Mouse (Mus musculus): ENCODE results near the gene Dcps.

The Dcps gene

DNA sequence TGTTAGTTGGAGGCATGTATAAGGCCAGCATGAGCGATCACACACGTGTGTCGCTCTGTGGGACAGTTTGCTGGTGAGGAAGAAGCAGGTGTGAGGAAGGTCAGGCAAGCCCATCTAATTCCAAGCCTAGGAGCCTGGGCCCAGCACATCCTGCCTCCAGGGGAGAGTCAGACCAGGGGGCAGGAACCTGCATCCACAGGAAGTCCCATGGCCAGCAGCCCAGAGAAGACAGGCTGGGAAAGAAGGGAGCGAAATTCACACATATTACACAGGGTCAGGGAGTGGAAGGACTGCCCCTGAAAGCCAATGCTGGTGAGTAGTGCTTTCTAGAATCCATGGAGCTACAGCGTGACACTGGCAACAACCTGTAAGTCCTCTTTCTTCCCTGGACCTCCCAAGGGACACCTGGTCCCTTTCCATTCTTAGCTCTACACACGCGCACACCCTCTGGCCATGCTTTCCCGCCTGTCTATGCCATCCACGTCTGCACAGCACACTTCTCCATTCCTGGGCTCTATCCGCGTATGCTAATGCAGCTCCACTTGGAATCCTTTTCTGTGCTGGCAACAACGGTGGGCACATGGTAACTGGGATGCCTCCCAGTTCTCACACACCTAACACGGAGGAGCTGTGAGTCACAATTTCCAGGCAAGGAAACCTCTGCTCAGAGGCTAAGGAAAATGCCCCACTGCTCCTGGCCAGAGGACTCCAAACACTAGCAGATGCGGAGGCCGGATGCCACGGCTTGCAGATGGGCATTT lies 44.0 kb downstream of the Dcps start:
- DNase-seq, result no peak

DNA sequence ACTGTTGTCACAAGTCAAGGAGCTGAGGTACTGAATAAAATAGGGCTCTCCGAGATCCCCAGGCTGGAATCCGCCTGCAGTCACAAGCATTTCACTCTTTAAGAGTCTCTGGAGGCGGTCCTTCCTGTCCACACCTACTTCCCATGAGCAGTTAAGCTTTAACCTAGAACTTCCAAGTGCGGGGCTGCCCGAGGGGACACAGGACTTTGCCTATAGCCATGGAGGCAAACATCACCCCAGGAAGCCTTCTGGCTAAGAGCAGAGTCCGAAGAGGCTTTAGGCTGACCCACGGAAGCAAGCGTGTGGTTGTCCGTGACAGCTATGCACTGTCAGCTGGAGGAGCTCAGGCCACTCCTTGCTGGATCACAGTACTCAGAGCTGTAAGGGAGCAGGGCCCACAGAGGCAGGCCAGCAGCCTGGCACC lies 46.9 kb downstream of the Dcps start:
- DNase-seq, result no peak

DNA sequence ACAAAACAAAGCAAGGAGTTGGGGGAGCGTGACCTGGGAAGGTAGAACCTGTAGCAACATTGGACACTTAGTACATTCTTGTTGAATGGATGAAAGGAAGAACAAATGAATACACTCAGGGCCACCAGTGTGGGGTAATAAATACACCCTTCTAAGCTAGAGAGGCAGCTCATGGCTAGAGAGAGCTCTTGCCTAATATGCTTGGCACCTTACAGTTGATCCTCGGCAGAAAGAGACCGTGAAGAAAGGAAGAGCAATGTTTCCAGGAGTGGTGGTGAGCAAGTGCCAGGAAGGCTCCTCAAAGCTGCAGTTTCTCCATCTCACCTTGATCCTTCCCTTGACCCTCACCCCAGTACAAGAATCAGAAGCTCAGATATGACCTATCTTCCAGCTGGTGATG lies 47.3 kb downstream of the Dcps start:
- no peak for DNase-seq

DNA sequence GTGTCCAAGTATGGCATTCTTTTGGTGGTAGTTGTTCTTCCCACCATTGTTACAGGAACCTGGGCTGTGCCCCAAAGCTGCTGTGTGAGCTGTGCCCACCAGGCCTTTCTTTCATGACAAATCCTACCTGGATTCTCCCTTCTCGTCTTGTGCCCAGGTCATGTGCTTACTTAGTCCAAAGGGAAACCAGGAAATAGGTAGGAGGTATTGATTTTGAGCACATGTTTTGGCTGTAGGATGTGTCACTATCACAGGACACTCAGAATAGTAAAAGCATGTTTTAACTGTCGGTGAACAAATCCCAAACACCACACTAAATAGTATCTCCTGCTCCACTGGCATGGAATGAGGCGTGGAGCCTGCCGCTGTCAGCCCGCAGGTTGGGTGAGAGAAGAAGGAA lies 48.3 kb downstream of the Dcps start:
- no peak for DNase-seq

GRCm38 (mm10) chr9:35127147-35127546 lies 48.7 kb downstream of the Dcps start:
- DNase-seq, result no peak

GRCm38 (mm10) chr9:35124678-35124955 lies 51.2 kb downstream of the Dcps start:
- no peak for DNase-seq

DNA sequence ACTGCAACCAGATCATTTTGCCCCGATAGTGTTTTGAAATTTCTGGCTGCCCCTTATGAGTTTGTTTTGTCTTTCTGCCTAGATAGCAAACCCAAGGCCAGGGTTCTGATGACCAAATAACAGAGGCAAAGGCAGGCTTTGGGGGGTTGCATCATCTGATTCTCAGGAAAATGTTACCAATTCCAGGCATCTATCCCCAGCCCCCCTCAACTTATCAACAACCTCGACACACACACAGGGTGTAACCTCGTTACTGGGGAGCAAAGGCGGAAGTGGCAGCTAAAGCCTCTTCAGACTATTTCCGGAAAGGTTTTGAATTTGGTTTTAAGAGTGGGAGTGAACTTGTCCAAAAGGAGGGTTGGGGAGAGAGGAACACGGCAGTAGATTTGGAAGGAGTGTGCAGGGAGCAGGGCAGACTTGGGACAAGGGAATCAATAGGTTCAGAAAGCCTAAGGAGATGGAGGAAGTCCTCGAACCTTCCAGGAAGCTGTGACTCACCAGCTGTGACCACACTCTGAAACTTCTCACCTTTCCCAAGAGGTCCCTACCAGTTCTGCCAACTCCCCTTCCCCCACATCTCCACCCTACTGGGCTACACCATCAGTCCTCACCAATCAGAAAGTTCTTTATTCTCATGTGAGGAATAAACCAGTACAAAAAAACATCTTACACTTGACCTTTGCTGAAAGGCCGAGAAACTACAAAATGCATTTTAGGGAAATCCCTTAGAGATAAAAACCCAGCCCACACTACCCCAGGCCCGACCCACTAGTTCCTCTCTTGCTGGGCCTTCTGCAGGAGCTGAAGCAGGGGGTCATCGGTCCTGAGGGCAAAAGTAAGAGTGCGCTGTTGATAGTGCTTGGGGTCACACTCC lies 51.8 kb downstream of the Dcps start:
- DNase-seq, result no peak

DNA sequence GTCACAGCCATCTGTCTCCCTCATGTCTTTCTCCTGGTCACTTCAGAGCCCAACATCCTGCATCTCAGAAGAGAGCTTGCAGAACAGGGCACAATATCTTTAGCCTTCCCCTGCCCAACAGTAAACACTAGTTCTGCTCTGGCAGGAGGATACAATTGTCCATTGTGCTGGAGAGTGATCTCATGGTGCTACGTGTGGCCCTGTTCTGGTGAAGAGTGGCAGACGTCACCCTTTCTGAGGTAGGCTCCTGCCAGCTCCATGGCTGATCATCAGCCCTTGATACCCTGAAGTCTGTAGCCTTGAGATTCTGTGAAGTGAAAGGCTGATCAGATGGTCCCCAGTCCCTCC lies 52.4 kb downstream of the Dcps start:
- DNase-seq, result no peak

GRCm38 (mm10) chr9:35122551-35123266 lies 53.2 kb downstream of the Dcps start:
- DNase-seq, result no peak

DNA sequence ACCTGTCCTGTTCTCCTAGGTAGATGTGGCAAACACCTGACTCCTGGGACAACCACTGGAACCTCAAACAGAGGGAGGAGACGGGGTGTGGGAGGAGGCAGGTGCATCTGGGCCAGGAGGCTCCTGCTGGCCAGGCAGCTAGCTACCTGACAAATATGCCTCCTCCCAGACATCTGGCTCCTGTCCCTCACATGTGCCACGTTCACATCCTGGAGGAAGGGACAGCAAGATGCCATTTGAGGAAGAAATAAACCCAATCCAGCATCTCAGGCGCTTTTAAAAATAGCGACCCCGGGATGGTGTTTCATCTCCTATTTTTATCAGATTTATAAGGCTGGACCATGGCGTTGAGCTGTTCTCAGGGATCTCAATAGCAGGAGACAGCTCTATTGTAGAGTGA lies 56.7 kb downstream of the Dcps start, which contains the start of gene St3gal4:
Gene St3gal4 (minus strand): TSS at position 101 of the 400 bp plus-strand sequence.
- no peak for DNase-seq

GRCm38 (mm10) chr9:35118563-35118962 lies 57.3 kb downstream of the Dcps start:
- DNase-seq, result no peak

GRCm38 (mm10) chr9:35117384-35118295 lies 58.2 kb downstream of the Dcps start:
- peak; percentile 50 for DNase-seq

GRCm38 (mm10) chr9:35116391-35117381 lies 59.2 kb downstream of the Dcps start:
- DNase-seq, result peak; percentile 75

DNA sequence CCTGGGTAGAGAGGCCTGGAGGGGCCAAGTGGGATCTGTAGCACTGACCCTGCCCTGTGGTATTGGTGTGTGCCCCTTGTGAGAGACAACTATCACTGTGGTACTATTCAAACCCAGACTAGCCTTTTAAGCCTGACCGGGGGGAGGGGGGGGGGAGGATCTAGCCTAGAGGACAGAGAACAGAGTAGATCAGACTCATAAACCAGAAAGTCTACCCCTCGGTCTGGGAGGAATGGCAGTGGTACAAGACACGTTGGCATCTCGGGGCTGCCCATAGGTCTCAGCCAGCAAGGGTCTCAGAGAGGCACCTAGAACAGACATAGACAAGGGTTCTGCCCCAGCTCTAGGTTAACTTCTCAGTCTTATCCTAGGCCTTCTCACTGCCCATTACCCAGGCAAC lies 60.1 kb downstream of the Dcps start:
- DNase-seq, result no peak

DNA sequence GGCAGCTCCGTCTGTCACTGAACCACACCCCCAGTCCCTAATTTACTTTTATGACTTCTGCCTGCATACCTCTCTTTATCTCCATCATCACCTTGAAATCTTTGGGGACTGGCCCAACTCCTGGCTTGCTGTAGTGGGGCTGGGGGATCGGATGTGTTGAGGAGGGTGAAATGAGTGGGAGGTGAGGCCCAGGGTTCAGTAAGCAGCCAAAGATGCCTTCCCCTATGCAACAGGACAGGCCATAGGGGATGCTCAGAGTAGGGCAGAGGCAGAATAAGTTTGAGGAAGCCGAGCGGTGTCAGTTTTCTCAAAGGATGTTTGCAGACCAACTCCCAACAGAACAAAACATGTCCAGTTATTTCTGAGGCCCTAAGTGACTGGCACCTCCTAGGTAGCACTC lies 60.6 kb downstream of the Dcps start:
- no peak for DNase-seq

GRCm38 (mm10) chr9:35114234-35114633 lies 61.6 kb downstream of the Dcps start:
- no peak for DNase-seq

- no peak for DNase-seq
These were observed 63.8 kb downstream of the Dcps start for GRCm38 (mm10) chr9:35111941-35112595.

DNA sequence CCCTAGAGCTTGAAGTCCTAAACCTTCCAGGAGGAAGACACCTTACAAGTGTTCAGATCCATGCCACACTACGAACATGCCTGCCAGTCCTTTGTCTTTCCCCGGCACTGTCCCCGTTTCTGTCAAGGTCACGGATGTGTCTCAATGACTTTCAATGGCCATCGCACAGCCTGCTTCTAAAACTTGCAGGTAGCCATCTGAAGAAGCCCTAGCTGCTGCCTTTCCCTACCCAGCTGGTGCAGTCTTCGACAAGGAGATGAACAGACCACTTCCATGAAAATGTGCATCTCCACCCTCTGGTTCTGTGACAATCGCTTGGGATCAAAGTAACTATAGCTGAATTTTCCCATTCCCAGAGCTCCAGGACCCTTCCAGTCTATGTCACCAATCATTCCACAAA lies 64.4 kb downstream of the Dcps start:
- DNase-seq, result no peak

DNA sequence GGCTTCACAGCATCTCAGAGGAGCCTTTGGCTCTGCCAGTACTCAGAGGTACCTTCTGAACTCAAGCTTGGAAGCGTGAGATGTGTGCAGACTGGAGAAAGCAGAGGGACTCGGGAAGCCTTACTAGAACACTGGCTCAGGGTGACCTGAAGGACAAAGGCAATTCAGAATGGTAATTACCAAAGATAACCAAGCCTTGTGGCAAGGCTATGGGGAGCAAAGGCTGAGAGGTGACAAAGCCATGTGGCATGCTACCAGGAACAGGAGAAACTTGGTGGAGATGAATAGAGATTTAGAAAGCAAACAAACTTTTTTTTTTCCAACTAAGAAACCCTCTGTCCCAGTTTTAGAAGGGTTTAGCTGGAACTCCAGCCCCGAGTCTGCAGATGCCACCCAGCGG lies 65.3 kb downstream of the Dcps start:
- no peak for DNase-seq

DNA sequence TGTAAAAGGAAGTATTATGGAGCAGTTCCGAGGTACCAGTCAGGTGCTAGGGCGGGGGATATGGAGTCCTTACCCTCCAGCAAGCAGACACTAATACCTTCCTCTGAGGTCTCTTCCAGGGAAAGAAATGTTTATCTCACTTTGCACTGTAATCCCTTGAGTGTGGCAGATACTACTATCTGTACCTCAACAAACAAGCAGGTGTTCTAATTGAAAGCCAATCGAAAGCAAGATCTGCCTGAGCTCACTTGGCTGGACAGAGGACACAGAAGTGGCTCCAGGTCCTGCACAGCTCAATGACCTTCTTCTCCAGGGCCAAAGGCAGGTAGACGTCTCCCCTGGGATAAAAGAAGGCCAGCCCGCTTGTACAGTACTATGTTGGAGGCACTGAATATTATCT lies 65.8 kb downstream of the Dcps start:
- no peak for DNase-seq

DNA sequence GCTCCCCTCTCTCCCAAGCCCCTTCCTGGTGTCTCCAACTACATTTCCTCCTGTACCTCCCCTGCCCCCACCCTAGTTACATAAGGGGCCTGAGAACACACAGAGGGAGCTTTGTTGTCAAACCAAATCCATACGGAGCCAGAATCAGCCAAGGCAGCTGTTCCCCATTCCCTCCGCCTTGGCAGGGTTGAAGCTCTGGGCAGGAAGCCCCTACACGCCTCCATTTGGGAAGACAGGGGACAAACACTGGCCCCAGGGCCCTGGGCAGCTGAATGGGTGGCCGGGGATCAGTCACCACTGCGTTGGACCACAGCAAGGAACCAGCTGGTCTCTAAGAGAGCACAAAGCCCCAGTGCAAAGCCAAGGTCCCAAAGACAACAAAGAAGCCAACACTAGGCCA lies 66.9 kb downstream of the Dcps start:
- peak; percentile 63 for DNase-seq
